Mouse (Mus musculus): Measurements from ENCODE around the gene Smcp. TPM values are rescaled to one million over a fixed set of nuclear protein-coding genes. Genes with fewer than 3 reads are reported as not detected.

Smcp gene
- 0.93 TPM for polyA plus RNA-seq (2014; fragmentation: Illumina TruSeq; extraction: RNeasy Lipid Tissue Mini Kit (QIAGEN cat#74804); ENCODE audit: low replicate concordance)

GRCm38 (mm10) chr3:92588858-92589257 lies at the start of gene Smcp:
Gene Smcp, minus strand, starts transcription at chr3:92588997.

GRCm38 (mm10) chr3:92621560-92621959 lies 32.8 kb upstream of the Smcp start, which contains the start of gene Lce6a:
Gene Lce6a, minus strand, starts transcription at chr3:92621660.

GRCm38 (mm10) chr3:92607392-92607791 lies 18.6 kb upstream of the Smcp start, which contains the start of gene 2210017I01Rik:
Gene 2210017I01Rik, minus strand, starts transcription at chr3:92607492.

DNA sequence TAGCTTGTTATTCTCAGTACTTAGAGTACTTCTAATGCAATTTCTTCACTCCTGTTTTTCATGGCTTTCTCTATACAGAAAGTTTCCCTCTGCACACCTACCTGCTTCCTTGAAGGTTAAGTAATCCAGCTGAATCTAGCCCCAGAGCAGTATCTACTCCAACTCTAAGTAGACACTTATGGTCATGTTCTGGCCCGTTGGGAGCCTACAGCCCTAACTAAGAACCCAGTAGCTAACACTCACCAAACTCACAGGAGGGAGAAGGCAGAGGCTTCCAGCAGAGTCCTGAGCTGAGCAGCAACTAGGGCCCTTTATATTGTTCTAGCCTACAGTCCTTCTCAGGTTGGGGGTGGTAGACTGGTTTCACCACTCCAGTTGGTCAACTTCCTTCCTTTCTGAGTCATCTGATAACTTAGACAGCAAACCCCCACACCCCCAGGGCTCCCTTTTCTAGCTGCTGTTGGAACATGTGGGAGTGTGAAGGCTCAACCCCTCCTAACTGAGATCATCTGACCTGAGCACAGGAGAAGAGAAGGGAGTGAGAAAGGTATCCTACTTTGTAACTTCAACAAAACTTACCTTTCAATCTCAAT lies 15.3 kb downstream of the Smcp start, which contains the start of gene Ivl:
TSS of gene Ivl (minus strand) at position 287 of the 593 bp plus-strand sequence.

DNA sequence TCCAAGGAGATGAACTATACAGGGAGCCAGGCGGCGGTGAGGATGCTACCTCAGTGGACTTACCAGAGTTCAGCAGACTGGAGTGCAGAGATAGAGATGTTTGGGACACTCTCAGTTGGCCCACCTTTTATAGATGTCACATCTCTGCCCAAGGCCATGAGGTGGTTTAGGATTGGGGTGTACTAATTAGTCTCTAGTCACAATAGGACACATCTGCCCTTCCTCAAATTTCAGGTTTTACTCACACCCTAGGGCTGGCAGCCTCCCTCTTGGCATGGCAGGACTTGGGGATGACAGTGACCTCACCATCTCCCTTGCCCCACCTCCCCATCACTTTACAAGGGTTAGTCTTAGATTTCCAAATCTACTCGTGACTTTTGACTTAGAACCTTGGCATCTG lies 54.4 kb downstream of the Smcp start, which contains the start of gene 2310046K23Rik:
TSS of gene 2310046K23Rik (minus strand) at position 101 of the 400 bp plus-strand sequence.

Other genes with a start within 250 kb of the Smcp start
- not detected for gene Sprr2d, start 249.9 kb downstream of the Smcp start, polyA plus RNA-seq (2014; fragmentation: Illumina TruSeq; extraction: RNeasy Lipid Tissue Mini Kit (QIAGEN cat#74804); ENCODE audit: low replicate concordance)
- gene Sprr2e, start 236.9 kb downstream of the Smcp start, polyA plus RNA-seq (2014; fragmentation: Illumina TruSeq; extraction: RNeasy Lipid Tissue Mini Kit (QIAGEN cat#74804); ENCODE audit: low replicate concordance) = not detected
- not detected for gene Sprr2f, start 223.8 kb downstream of the Smcp start, polyA plus RNA-seq (2014; fragmentation: Illumina TruSeq; extraction: RNeasy Lipid Tissue Mini Kit (QIAGEN cat#74804); ENCODE audit: low replicate concordance)
- not detected for gene Sprr2h, start 203.3 kb downstream of the Smcp start, polyA plus RNA-seq (2014; fragmentation: Illumina TruSeq; extraction: RNeasy Lipid Tissue Mini Kit (QIAGEN cat#74804); ENCODE audit: low replicate concordance)
- not detected for gene Sprr2i, start 181.0 kb downstream of the Smcp start, polyA plus RNA-seq (2014; fragmentation: Illumina TruSeq; extraction: RNeasy Lipid Tissue Mini Kit (QIAGEN cat#74804); ENCODE audit: low replicate concordance)
- gene Sprr2j-ps, start 170.9 kb downstream of the Smcp start, polyA plus RNA-seq (2014; fragmentation: Illumina TruSeq; extraction: RNeasy Lipid Tissue Mini Kit (QIAGEN cat#74804); ENCODE audit: low replicate concordance) = not detected
- gene Gm9774, start 159.6 kb downstream of the Smcp start, polyA plus RNA-seq (2014; fragmentation: Illumina TruSeq; extraction: RNeasy Lipid Tissue Mini Kit (QIAGEN cat#74804); ENCODE audit: low replicate concordance) = 5.0 TPM
- not detected for gene Sprr2k, start 156.4 kb downstream of the Smcp start, polyA plus RNA-seq (2014; fragmentation: Illumina TruSeq; extraction: RNeasy Lipid Tissue Mini Kit (QIAGEN cat#74804); ENCODE audit: low replicate concordance)
- not detected for gene Sprr1b, start 150.2 kb downstream of the Smcp start, polyA plus RNA-seq (2014; fragmentation: Illumina TruSeq; extraction: RNeasy Lipid Tissue Mini Kit (QIAGEN cat#74804); ENCODE audit: low replicate concordance)
- gene Sprr3, start 130.3 kb downstream of the Smcp start, polyA plus RNA-seq (2014; fragmentation: Illumina TruSeq; extraction: RNeasy Lipid Tissue Mini Kit (QIAGEN cat#74804); ENCODE audit: low replicate concordance) = not detected
- 1.4 TPM for gene Sprr1a, start 103.1 kb downstream of the Smcp start, polyA plus RNA-seq (2014; fragmentation: Illumina TruSeq; extraction: RNeasy Lipid Tissue Mini Kit (QIAGEN cat#74804); ENCODE audit: low replicate concordance)
- not detected for gene Sprr4, start 88.5 kb downstream of the Smcp start, polyA plus RNA-seq (2014; fragmentation: Illumina TruSeq; extraction: RNeasy Lipid Tissue Mini Kit (QIAGEN cat#74804); ENCODE audit: low replicate concordance)
- gene 2310046K23Rik, start 54.5 kb downstream of the Smcp start, polyA plus RNA-seq (2014; fragmentation: Illumina TruSeq; extraction: RNeasy Lipid Tissue Mini Kit (QIAGEN cat#74804); ENCODE audit: low replicate concordance) = not detected
- not detected for gene Ivl, start 15.3 kb downstream of the Smcp start, polyA plus RNA-seq (2014; fragmentation: Illumina TruSeq; extraction: RNeasy Lipid Tissue Mini Kit (QIAGEN cat#74804); ENCODE audit: low replicate concordance)
- not detected for gene 2210017I01Rik, start 18.5 kb upstream of the Smcp start, polyA plus RNA-seq (2014; fragmentation: Illumina TruSeq; extraction: RNeasy Lipid Tissue Mini Kit (QIAGEN cat#74804); ENCODE audit: low replicate concordance)
- gene Lce6a, start 32.7 kb upstream of the Smcp start, polyA plus RNA-seq (2014; fragmentation: Illumina TruSeq; extraction: RNeasy Lipid Tissue Mini Kit (QIAGEN cat#74804); ENCODE audit: low replicate concordance) = not detected
- not detected for gene Lce1a1, start 59.3 kb upstream of the Smcp start, polyA plus RNA-seq (2014; fragmentation: Illumina TruSeq; extraction: RNeasy Lipid Tissue Mini Kit (QIAGEN cat#74804); ENCODE audit: low replicate concordance)
- gene Lce1b, start 67.9 kb upstream of the Smcp start, polyA plus RNA-seq (2014; fragmentation: Illumina TruSeq; extraction: RNeasy Lipid Tissue Mini Kit (QIAGEN cat#74804); ENCODE audit: low replicate concordance) = not detected
- not detected for gene Lce1a2, start 81.3 kb upstream of the Smcp start, polyA plus RNA-seq (2014; fragmentation: Illumina TruSeq; extraction: RNeasy Lipid Tissue Mini Kit (QIAGEN cat#74804); ENCODE audit: low replicate concordance)
- not detected for gene Lce1c, start 90.2 kb upstream of the Smcp start, polyA plus RNA-seq (2014; fragmentation: Illumina TruSeq; extraction: RNeasy Lipid Tissue Mini Kit (QIAGEN cat#74804); ENCODE audit: low replicate concordance)
- not detected for gene Lce1d, start 98.2 kb upstream of the Smcp start, polyA plus RNA-seq (2014; fragmentation: Illumina TruSeq; extraction: RNeasy Lipid Tissue Mini Kit (QIAGEN cat#74804); ENCODE audit: low replicate concordance)
- gene Lce1e, start 120.1 kb upstream of the Smcp start, polyA plus RNA-seq (2014; fragmentation: Illumina TruSeq; extraction: RNeasy Lipid Tissue Mini Kit (QIAGEN cat#74804); ENCODE audit: low replicate concordance) = not detected
- not detected for gene Lce1f, start 131.4 kb upstream of the Smcp start, polyA plus RNA-seq (2014; fragmentation: Illumina TruSeq; extraction: RNeasy Lipid Tissue Mini Kit (QIAGEN cat#74804); ENCODE audit: low replicate concordance)
- not detected for gene Gm38119, start 150.1 kb upstream of the Smcp start, polyA plus RNA-seq (2014; fragmentation: Illumina TruSeq; extraction: RNeasy Lipid Tissue Mini Kit (QIAGEN cat#74804); ENCODE audit: low replicate concordance)
- gene Lce1g, start 163.3 kb upstream of the Smcp start, polyA plus RNA-seq (2014; fragmentation: Illumina TruSeq; extraction: RNeasy Lipid Tissue Mini Kit (QIAGEN cat#74804); ENCODE audit: low replicate concordance) = not detected
- not detected for gene Lce1h, start 176.1 kb upstream of the Smcp start, polyA plus RNA-seq (2014; fragmentation: Illumina TruSeq; extraction: RNeasy Lipid Tissue Mini Kit (QIAGEN cat#74804); ENCODE audit: low replicate concordance)
- not detected for gene Lce1i, start 189.9 kb upstream of the Smcp start, polyA plus RNA-seq (2014; fragmentation: Illumina TruSeq; extraction: RNeasy Lipid Tissue Mini Kit (QIAGEN cat#74804); ENCODE audit: low replicate concordance)
- not detected for gene Lce1j, start 201.5 kb upstream of the Smcp start, polyA plus RNA-seq (2014; fragmentation: Illumina TruSeq; extraction: RNeasy Lipid Tissue Mini Kit (QIAGEN cat#74804); ENCODE audit: low replicate concordance)
- not detected for gene Lce1k, start 218.9 kb upstream of the Smcp start, polyA plus RNA-seq (2014; fragmentation: Illumina TruSeq; extraction: RNeasy Lipid Tissue Mini Kit (QIAGEN cat#74804); ENCODE audit: low replicate concordance)
- not detected for gene Kprp, start 238.2 kb upstream of the Smcp start, polyA plus RNA-seq (2014; fragmentation: Illumina TruSeq; extraction: RNeasy Lipid Tissue Mini Kit (QIAGEN cat#74804); ENCODE audit: low replicate concordance)